Mouse (Mus musculus): Measurements from ENCODE around the gene Lars2.

Gene Lars2

GRCm38 (mm10) chr9:123509638-123510604, 143.2 kb downstream of the Lars2 start:
- DNase-seq: peak in 1 of 2 experiments; percentile 39

GRCm38 (mm10) chr9:123510926-123511325, 144.2 kb downstream of the Lars2 start:
- no peak for DNase-seq

All from thymus, adult 18-20 months (tissue).